Mouse (Mus musculus): ENCODE measurements around the gene Gucd1. TPM values are rescaled to one million over a fixed set of nuclear protein-coding genes. Genes with fewer than 3 reads are reported as not detected.
"Not testable (repeated sequence)": the region's sequence is repeated elsewhere in the genome, so short reads cannot be mapped to it uniquely, and the experiment has no call there.

Gene Gucd1
- polyA plus RNA-seq (2015; fragmentation: Nextera tagmentation; extraction: Ambion mirVana): 23.7 and 27.3 TPM in 2 replicates

GRCm38 (mm10) chr10:75517758-75518143 lies at the start of gene Gucd1:
Gene Gucd1 (minus strand): TSS chr10:75517972.
- H3K9ac ChIP-seq (replicated peaks): peak within 1 kb of the TSS; percentile 95
- peak within 1 kb of the TSS; percentile 74 for H3K4me3 ChIP-seq (replicated peaks)
- H3K9me3 ChIP-seq: no peaks in the 10 kb centered on the region
- peak within 1 kb of the TSS; percentile 91 for H3K4me2 ChIP-seq (replicated peaks)
- WGBS: under 1% methylated on average over 20 of the region's 20 CpGs
- no peaks in the 10 kb centered on the region for H3K27me3 ChIP-seq
- peaks cover 26% of the 10 kb centered on the region for H3K36me3 ChIP-seq
- H3K27ac ChIP-seq: peak within 1 kb of the TSS; percentile 97
- H3K4me1 ChIP-seq (replicated peaks): peaks cover 39% of the 10 kb centered on the region
- peak; percentile 94 for ATAC-seq

- H3K9ac ChIP-seq (replicated peaks); ATAC-seq; H3K4me3 ChIP-seq (replicated peaks); H3K36me3 ChIP-seq; H3K4me2 ChIP-seq (replicated peaks); H3K4me1 ChIP-seq (replicated peaks); H3K27ac ChIP-seq; H3K9me3 ChIP-seq: not testable (repeated sequence)
- peaks cover 14% of the 10 kb centered on the region for H3K27me3 ChIP-seq
- WGBS: 90% methylated on average over 2 of the region's 2 CpGs
These were observed 49.0 kb upstream of the Gucd1 start for GRCm38 (mm10) chr10:75566765-75567164.

DNA sequence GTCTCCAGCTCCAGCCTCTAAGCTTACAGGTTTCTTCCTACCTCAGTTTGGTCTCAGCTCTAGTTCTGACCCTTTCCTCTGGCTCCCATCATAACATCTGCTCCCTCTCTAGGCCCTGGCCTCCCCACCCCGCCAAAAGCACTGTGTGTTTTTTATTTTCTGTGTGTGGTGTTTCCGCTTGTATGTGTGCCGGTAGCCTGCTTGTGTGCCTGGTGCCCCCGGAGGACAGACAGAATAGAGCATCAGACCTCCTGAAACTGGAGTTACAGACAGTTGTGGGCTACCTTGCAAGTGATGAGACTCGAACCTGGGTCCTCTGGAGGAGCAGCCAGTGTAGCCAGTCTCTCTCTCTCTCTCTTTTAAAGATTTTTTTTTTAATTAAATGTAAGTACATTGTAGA lies 48.5 kb upstream of the Gucd1 start:
- no peak for ATAC-seq
- Histone ChIP-seq H3K27ac (no peak overlapping the region), H3K4me3 (replicated peaks) (no peak overlapping the region), H3K4me1 (replicated peaks) (no peaks in the 10 kb centered on the region), H3K36me3 (no peaks in the 10 kb centered on the region), H3K27me3 (peaks cover 18% of the 10 kb centered on the region), H3K4me2 (replicated peaks) (no peak overlapping the region), H3K9ac (replicated peaks) (no peak overlapping the region), H3K9me3 (no peaks in the 10 kb centered on the region)
- 92% methylated on average over 5 of the region's 5 CpGs for WGBS

DNA sequence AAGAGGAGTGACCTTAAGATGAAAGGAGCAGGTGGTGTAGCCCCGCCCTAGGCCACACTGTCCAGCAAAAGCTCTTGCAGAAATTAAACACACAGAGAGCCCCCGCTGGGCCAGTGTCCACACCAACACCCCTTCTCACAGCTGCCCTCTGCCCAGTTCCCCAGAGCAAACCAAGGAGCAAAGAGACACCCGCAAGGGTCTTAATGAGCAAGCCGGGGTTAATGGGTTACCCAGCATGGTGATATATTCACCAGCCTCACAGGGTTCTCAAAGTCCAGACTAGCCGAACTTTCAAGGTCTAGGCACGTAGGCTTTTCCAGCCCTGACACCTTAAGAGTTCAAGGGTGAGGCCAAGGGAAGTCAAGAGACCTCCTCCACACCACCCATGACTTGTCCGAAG lies 48.1 kb upstream of the Gucd1 start:
- no peak overlapping the region for H3K4me2 ChIP-seq (replicated peaks)
- no peak overlapping the region for H3K4me3 ChIP-seq (replicated peaks)
- WGBS: 83% methylated on average over 7 of the region's 7 CpGs
- H3K27ac ChIP-seq: no peak overlapping the region
- 0 out of 2 replicates have a peak, but pooled peaks cover 4% of the 10 kb centered on the region for H3K4me1 ChIP-seq (replicated peaks)
- no peak for ATAC-seq
- no peak overlapping the region for H3K9ac ChIP-seq (replicated peaks)
- no peaks in the 10 kb centered on the region for H3K9me3 ChIP-seq
- peaks cover 22% of the 10 kb centered on the region for H3K27me3 ChIP-seq
- H3K36me3 ChIP-seq: no peaks in the 10 kb centered on the region

DNA sequence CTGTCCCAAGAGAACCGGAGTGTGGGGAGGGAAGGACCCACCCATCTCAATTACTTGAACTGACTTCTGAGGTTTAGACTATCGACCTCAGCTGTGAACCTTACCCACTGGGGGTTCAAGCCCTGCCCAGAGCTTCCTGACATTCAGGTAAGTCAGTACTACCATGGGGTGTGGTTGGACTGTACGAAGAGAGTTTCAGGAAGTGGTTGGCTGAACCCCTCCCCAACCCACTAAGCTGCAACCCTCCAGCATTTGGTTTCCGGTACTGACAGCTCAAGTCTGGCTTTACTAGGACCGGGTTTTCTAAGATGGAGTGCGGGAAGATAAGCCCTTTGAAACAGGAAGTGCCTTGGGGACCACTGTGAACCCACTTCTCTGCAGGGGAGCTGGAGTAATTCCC lies 47.7 kb upstream of the Gucd1 start:
- ATAC-seq: no peak
- no peak overlapping the region for H3K27ac ChIP-seq
- whole genome bisulfite sequencing: 86% methylated on average over 6 of the region's 6 CpGs
- no peak overlapping the region for H3K4me3 ChIP-seq (replicated peaks)
- H3K4me2 ChIP-seq (replicated peaks): no peak overlapping the region
- H3K4me1 ChIP-seq (replicated peaks): peaks cover 8% of the 10 kb centered on the region
- H3K9ac ChIP-seq (replicated peaks): no peak overlapping the region
- no peaks in the 10 kb centered on the region for H3K9me3 ChIP-seq
- peaks cover 26% of the 10 kb centered on the region for H3K27me3 ChIP-seq
- H3K36me3 ChIP-seq: no peaks in the 10 kb centered on the region

- 87% methylated on average over 12 of the region's 12 CpGs for WGBS
- H3K9me3 ChIP-seq: no peaks in the 10 kb centered on the region
- no peaks in the 10 kb centered on the region for H3K36me3 ChIP-seq
- no peak for ATAC-seq
- peaks cover 11% of the 10 kb centered on the region for H3K4me1 ChIP-seq (replicated peaks)
- H3K27ac ChIP-seq: no peak overlapping the region
- no peak overlapping the region for H3K4me2 ChIP-seq (replicated peaks)
- no peak overlapping the region for H3K9ac ChIP-seq (replicated peaks)
- H3K4me3 ChIP-seq (replicated peaks): no peak overlapping the region
- peaks cover 26% of the 10 kb centered on the region for H3K27me3 ChIP-seq
These were observed 47.0 kb upstream of the Gucd1 start for GRCm38 (mm10) chr10:75564687-75565265.

DNA sequence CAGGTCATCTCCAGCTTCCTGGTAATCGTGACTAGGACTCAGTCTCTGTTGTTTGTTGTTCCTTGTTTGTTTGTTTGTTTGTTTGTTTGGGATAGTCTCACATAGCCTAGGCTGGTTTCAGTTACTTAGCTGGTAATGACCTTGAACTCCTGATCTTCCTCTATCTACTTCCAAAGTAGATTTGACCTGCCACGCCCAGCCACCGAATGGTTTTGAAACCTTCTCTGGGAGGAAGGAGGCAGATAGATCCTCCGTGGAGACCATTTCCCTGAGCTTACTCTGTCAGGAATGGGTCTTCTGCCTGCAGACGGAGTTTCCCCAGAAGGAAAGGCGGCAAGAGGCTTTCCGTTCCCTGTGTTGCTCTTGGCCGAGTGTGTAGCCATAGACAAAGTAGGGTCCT lies 44.8 kb upstream of the Gucd1 start:
- WGBS: 88% methylated on average over 8 of the region's 8 CpGs
- Histone ChIP-seq H3K36me3 (no peaks in the 10 kb centered on the region), H3K9me3 (no peaks in the 10 kb centered on the region), H3K4me3 (replicated peaks) (no peak overlapping the region), H3K4me2 (replicated peaks) (no peak overlapping the region), H3K27me3 (peaks cover 19% of the 10 kb centered on the region), H3K9ac (replicated peaks) (no peak overlapping the region), H3K27ac (no peak overlapping the region), H3K4me1 (replicated peaks) (peaks cover 23% of the 10 kb centered on the region)
- ATAC-seq: no peak

DNA sequence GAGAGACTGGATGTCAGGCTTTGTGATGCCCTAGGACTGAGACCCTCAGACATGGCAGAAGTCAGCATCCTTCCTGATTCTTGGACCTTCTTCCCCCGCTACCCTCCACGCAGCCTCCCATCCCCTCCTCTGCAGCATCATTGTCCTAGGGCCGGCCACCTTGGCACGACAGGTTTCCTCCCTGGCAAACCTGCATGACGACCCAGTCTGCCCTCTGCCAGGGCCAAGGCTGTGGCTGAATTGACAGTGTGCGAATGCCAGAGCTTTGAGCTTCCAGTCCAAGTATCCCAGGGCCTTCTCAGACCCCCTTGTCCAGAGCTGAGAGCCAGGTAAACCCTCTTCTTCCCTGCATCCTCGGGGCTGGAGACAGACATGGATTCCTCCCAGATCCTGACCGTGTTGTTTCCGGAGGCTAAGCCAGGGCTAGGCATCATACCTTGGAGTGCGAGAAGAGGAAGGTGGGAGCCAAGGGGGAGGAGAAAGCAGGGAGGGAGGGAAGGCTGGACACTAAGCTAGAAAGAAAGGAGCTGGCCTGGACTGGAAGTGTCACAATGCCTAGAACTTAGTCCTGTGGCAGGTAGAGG lies 43.4 kb upstream of the Gucd1 start, which contains the start of gene Ggt1:
Gene Ggt1 (plus strand): TSS at position 534 of the 584 bp plus-strand sequence.
- peaks cover 37% of the 10 kb centered on the region for H3K4me1 ChIP-seq (replicated peaks)
- ATAC-seq: no peak
- H3K36me3 ChIP-seq: peaks cover 9% of the 10 kb centered on the region
- H3K9me3 ChIP-seq: no peaks in the 10 kb centered on the region
- peak within 1 kb of the TSS; percentile 86 for H3K9ac ChIP-seq (replicated peaks)
- peak within 1 kb of the TSS; percentile 93 for H3K27ac ChIP-seq
- 45% methylated on average over 10 of the region's 10 CpGs for WGBS
- peaks cover 19% of the 10 kb centered on the region for H3K27me3 ChIP-seq
- H3K4me3 ChIP-seq (replicated peaks): peak within 1 kb of the TSS; percentile 70
- peak within 1 kb of the TSS; percentile 89 for H3K4me2 ChIP-seq (replicated peaks)

DNA sequence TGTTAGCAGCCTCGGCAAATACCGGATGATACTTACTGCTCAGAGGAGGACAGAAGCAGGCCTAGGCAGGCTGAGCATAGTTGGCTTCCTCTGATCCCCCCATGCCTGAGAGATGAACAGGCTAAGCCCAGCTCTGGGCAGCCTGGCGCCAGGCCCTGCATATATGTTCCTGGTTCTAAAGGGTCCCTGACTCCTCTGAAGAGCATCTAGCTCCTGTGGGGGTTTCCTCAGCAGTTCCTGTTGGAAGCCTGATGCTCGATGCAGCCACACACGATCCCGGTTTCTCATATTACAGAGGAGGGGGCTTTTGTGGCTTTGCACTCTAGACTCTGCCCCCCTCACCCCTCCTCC lies 42.8 kb upstream of the Gucd1 start:
- Histone ChIP-seq H3K9me3 (no peaks in the 10 kb centered on the region), H3K9ac (replicated peaks) (peak overlapping the region; percentile 86), H3K27me3 (peaks cover 19% of the 10 kb centered on the region), H3K4me2 (replicated peaks) (peak overlapping the region; percentile 89), H3K4me3 (replicated peaks) (peak overlapping the region; percentile 70), H3K27ac (peak overlapping the region; percentile 93), H3K4me1 (replicated peaks) (peaks cover 43% of the 10 kb centered on the region), H3K36me3 (peaks cover 15% of the 10 kb centered on the region)
- WGBS: 12% methylated on average over 6 of the region's 6 CpGs
- peak; percentile 53 for ATAC-seq

GRCm38 (mm10) chr10:75559676-75560548 lies 42.1 kb upstream of the Gucd1 start, which contains the start of gene Lrrc75b:
Gene Lrrc75b (minus strand): TSS chr10:75560330.
- Histone ChIP-seq H3K9ac (replicated peaks) (peak within 1 kb of the TSS; percentile 86), H3K9me3 (no peaks in the 10 kb centered on the region), H3K27ac (peak within 1 kb of the TSS; percentile 93), H3K27me3 (peaks cover 19% of the 10 kb centered on the region), H3K4me2 (replicated peaks) (peak within 1 kb of the TSS; percentile 89), H3K4me1 (replicated peaks) (peaks cover 43% of the 10 kb centered on the region), H3K36me3 (peaks cover 17% of the 10 kb centered on the region), H3K4me3 (replicated peaks) (peak within 1 kb of the TSS; percentile 70)
- whole genome bisulfite sequencing: under 1% methylated on average over 75 of the region's 75 CpGs
- peak; percentile 56 for ATAC-seq

GRCm38 (mm10) chr10:75559041-75559675 lies 41.4 kb upstream of the Gucd1 start:
- H3K4me1 ChIP-seq (replicated peaks): peaks cover 43% of the 10 kb centered on the region
- ATAC-seq: peak; percentile 19
- 3% methylated on average over 14 of the region's 14 CpGs for WGBS
- H3K36me3 ChIP-seq: peaks cover 20% of the 10 kb centered on the region
- peak overlapping the region; percentile 86 for H3K9ac ChIP-seq (replicated peaks)
- peak overlapping the region; percentile 93 for H3K27ac ChIP-seq
- peaks cover 19% of the 10 kb centered on the region for H3K27me3 ChIP-seq
- H3K4me3 ChIP-seq (replicated peaks): peak overlapping the region; percentile 70
- no peaks in the 10 kb centered on the region for H3K9me3 ChIP-seq
- peak overlapping the region; percentile 89 for H3K4me2 ChIP-seq (replicated peaks)
